In the genomic region with DNA sequence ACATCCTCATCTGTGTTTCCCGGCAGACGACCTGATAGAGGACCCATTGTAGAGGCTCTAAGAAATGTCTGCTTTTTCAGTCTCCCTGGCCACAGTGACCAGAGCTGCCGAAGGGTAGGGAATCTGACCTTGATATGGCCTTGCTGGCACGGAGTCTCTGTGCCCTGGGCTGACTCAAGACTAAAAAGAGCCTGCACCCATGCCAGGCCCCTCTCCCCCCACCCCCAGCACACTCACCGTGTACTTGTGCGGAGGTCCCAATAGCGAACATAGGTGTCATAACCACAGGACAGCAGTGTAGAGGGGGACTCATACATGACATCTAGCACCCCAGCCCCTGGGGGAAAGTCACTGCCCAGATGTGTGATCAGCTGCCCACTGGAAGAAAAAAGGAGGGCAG, we compare ENCODE assay signal across 18 mouse cellular contexts. TPM values are rescaled to one million over a fixed set of nuclear protein-coding genes. Genes with fewer than 3 reads are reported as not detected.
DNase-seq lines count a peak whose midpoint lies in the region; ATAC-seq and TF ChIP-seq lines count a peak whose summit lies in the region.
"Had no signal": no experiment of that assay in that cellular context is flagged by ENCODE, and none has a peak within 500 bp of the region (broad histone marks: within the 10 kb centered on the region; RNA-seq: fewer than 3 reads in every experiment).

No protein-coding gene starts in this region.

- H3K79me2 ChIP-seq in heart, adult 2 months (replicated peaks; ENCODE audit: control insufficient read depth, insufficient read depth, low read length): no peaks in the 10 kb centered on the region

- no peak for TF ChIP-seq POLR2A in heart, adult 2 months (IDR thresholded peaks at IDR 0.05; ENCODE audit: insufficient read depth, low read depth, low read length)

- intact Hi-C loops in heart, adult 2 months (cut with DNase I): no loop called here

- WGBS in heart, adult 2 months: 56% methylated on average over 7 of the region's 7 CpGs
- WGBS in heart, embryonic 11.5 days (ENCODE audit: insufficient replicate concordance): 74% methylated on average over 7 of the region's 7 CpGs
- WGBS in midbrain, embryonic 11.5 days: 89% methylated on average over 7 of the region's 7 CpGs
- 86% methylated on average over 7 of the region's 7 CpGs for WGBS in midbrain, embryonic 14.5 days
- WGBS in heart, embryonic 15.5 days: 59% methylated on average over 7 of the region's 7 CpGs

- no peak for ATAC-seq in heart, embryonic 11.5 days (replicated peaks; ENCODE audit: insufficient number of reproducible peaks, low FRiP score, low TSS enrichment)
- ATAC-seq in midbrain, embryonic 11.5 days (ENCODE audit: low FRiP score): no peak
- ATAC-seq in midbrain, embryonic 14.5 days (ENCODE audit: low FRiP score, low TSS enrichment): no peak
- no peak for ATAC-seq in heart, embryonic 15.5 days (replicated peaks; ENCODE audit: insufficient number of reproducible peaks, insufficient read depth, low FRiP score, low read depth)
- no peak for ATAC-seq in inflammation-experienced regulatory T-cells, adult 6 months
- ATAC-seq: forebrain, embryonic 14.5 days; intestine, embryonic 15.5 days; midbrain, embryonic 16.5 days had no signal

- peak in 1 of 2 experiments; percentile 58 for DNase-seq in heart, adult 2 months
- DNase-seq in midbrain, embryonic 11.5 days (ENCODE audit: low spot score, missing footprints): peak; percentile 74
- no peak for DNase-seq in midbrain, embryonic 14.5 days
- no peak for DNase-seq in retina, postnatal 1 day
- DNase-seq: cerebellum, adult 2 months; gastrocnemius, postnatal 10 days; kidney, postnatal 25 days; layer of hippocampus, adult 9-11 months; lung, adult 18-20 months; lung, postnatal 14 days; right cerebral cortex, postnatal 4 days had no signal

- TF ChIP-seq CTCF in heart, adult 2 months (IDR thresholded peaks at IDR 0.05): no peak

- H3K4me1 ChIP-seq in heart, adult 2 months (ENCODE audit: control insufficient read depth, insufficient read depth, low read length): peaks cover 4% of the 10 kb centered on the region
- H3K4me1 ChIP-seq in heart, embryonic 11.5 days (ENCODE audit: control insufficient read depth, insufficient read depth, low read length): peaks cover 44% of the 10 kb centered on the region
- peaks cover 34% of the 10 kb centered on the region for H3K4me1 ChIP-seq in midbrain, embryonic 11.5 days (ENCODE audit: control insufficient read depth, insufficient read depth, low read length)
- peaks cover 9% of the 10 kb centered on the region; the same call in 1 of the 2 replicates for H3K4me1 ChIP-seq in midbrain, embryonic 14.5 days (ENCODE audit: control insufficient read depth, insufficient read depth, low read length)
- H3K4me1 ChIP-seq in heart, embryonic 15.5 days (replicated peaks): peaks cover 41% of the 10 kb centered on the region

- H3K27me3 ChIP-seq in heart, adult 2 months (ENCODE audit: control insufficient read depth, insufficient read depth, low read length): no peaks in the 10 kb centered on the region
- no peaks in the 10 kb centered on the region for H3K27me3 ChIP-seq in heart, embryonic 11.5 days (ENCODE audit: control insufficient read depth, insufficient read depth, low read length)
- H3K27me3 ChIP-seq in midbrain, embryonic 11.5 days (ENCODE audit: control insufficient read depth, insufficient read depth, low read length): peaks cover 55% of the 10 kb centered on the region
- peaks cover 11% of the 10 kb centered on the region; the same call in 1 of the 2 replicates for H3K27me3 ChIP-seq in midbrain, embryonic 14.5 days (ENCODE audit: control insufficient read depth, insufficient read depth, low read length)
- H3K27me3 ChIP-seq in heart, embryonic 15.5 days: no peaks in the 10 kb centered on the region
- H3K27me3 ChIP-seq: intestine, embryonic 15.5 days had no signal

- H3K27ac ChIP-seq in heart, adult 2 months: peak overlapping the region; percentile 69
- H3K27ac ChIP-seq in heart, embryonic 11.5 days (ENCODE audit: low read depth, low read length): no peak overlapping the region
- H3K27ac ChIP-seq in midbrain, embryonic 11.5 days (ENCODE audit: low read depth, low read length): no peak overlapping the region
- no peak overlapping the region for H3K27ac ChIP-seq in midbrain, embryonic 14.5 days (replicated peaks; ENCODE audit: low read depth, low read length)
- 0 out of 2 replicates have a peak overlapping the region, but pooled peaks have one; percentile 14 for H3K27ac ChIP-seq in heart, embryonic 15.5 days
- H3K27ac ChIP-seq: intestine, embryonic 15.5 days had no signal

- no peaks in the 10 kb centered on the region for H3K9me3 ChIP-seq in heart, embryonic 11.5 days (replicated peaks; ENCODE audit: control insufficient read depth, low read length)
- H3K9me3 ChIP-seq in midbrain, embryonic 11.5 days (ENCODE audit: control insufficient read depth, low read length): no peaks in the 10 kb centered on the region
- no peaks in the 10 kb centered on the region for H3K9me3 ChIP-seq in midbrain, embryonic 14.5 days (ENCODE audit: control insufficient read depth, low read length)
- H3K9me3 ChIP-seq in heart, embryonic 15.5 days (replicated peaks): no peaks in the 10 kb centered on the region
- H3K9me3 ChIP-seq: intestine, embryonic 15.5 days had no signal

- no peak overlapping the region for H3K4me2 ChIP-seq in heart, embryonic 11.5 days
- H3K4me2 ChIP-seq in midbrain, embryonic 11.5 days: no peak overlapping the region
- no peak overlapping the region for H3K4me2 ChIP-seq in midbrain, embryonic 14.5 days (ENCODE audit: low read length)
- H3K4me2 ChIP-seq in heart, embryonic 15.5 days: no peak overlapping the region
- H3K4me2 ChIP-seq: intestine, embryonic 15.5 days; liver, embryonic 11.5 days had no signal

- no peak for TF ChIP-seq EP300 in heart, adult 2 months (IDR thresholded peaks at IDR 0.05; ENCODE audit: insufficient read depth, low read depth, low read length)

- H3K4me3 ChIP-seq in heart, adult 2 months: no peak overlapping the region
- no peak overlapping the region for H3K4me3 ChIP-seq in heart, embryonic 11.5 days (ENCODE audit: low read depth, low read length)
- H3K4me3 ChIP-seq in midbrain, embryonic 11.5 days (ENCODE audit: low read depth, low read length): no peak overlapping the region
- no peak overlapping the region for H3K4me3 ChIP-seq in midbrain, embryonic 14.5 days (replicated peaks; ENCODE audit: low read depth, low read length)
- no peak overlapping the region for H3K4me3 ChIP-seq in heart, embryonic 15.5 days
- H3K4me3 ChIP-seq: intestine, embryonic 15.5 days had no signal

- H3K36me3 ChIP-seq in heart, adult 2 months (ENCODE audit: control insufficient read depth, insufficient read depth, low read length): no peaks in the 10 kb centered on the region
- H3K36me3 ChIP-seq in heart, embryonic 11.5 days (ENCODE audit: control insufficient read depth, insufficient read depth, low read length): peaks cover 5% of the 10 kb centered on the region
- peaks cover 11% of the 10 kb centered on the region for H3K36me3 ChIP-seq in midbrain, embryonic 11.5 days (ENCODE audit: control insufficient read depth, insufficient read depth, low read length)
- peaks cover 38% of the 10 kb centered on the region for H3K36me3 ChIP-seq in midbrain, embryonic 14.5 days (ENCODE audit: control insufficient read depth, insufficient read depth, low read length)
- peaks cover 19% of the 10 kb centered on the region; the same call in 1 of the 2 replicates for H3K36me3 ChIP-seq in heart, embryonic 15.5 days

- no peak overlapping the region for H3K9ac ChIP-seq in heart, adult 2 months (ENCODE audit: low read depth, low read length)
- no peak overlapping the region for H3K9ac ChIP-seq in heart, embryonic 11.5 days (ENCODE audit: low read depth, low read length)
- H3K9ac ChIP-seq in midbrain, embryonic 11.5 days (ENCODE audit: low read length): no peak overlapping the region
- no peak overlapping the region for H3K9ac ChIP-seq in midbrain, embryonic 14.5 days (replicated peaks; ENCODE audit: low read length)
- no peak overlapping the region for H3K9ac ChIP-seq in heart, embryonic 15.5 days
- H3K9ac ChIP-seq: intestine, embryonic 15.5 days had no signal

RNA-seq across cellular contexts. Expression of a gene that starts 19.0 kb away (rescaled TPM):
- total RNA-seq in heart, adult 2 months (2021): 10 to 100 TPM; 22.1 to 22.4 TPM
- polyA plus RNA-seq in heart, adult 2 months (2012; rRNA removed): 6.1 and 10.2 TPM in 2 replicates
- polyA plus RNA-seq in heart, embryonic 11.5 days (2014; fragmentation: Nextera tagmentation; extraction: Ambion mirVana): 32.6 and 35.1 TPM in 2 replicates
- polyA plus RNA-seq in midbrain, embryonic 11.5 days (2014; fragmentation: Nextera tagmentation; extraction: Ambion mirVana): 47.7 and 54.3 TPM in 2 replicates
- 57.0 and 68.6 TPM in 2 replicates for polyA plus RNA-seq in midbrain, embryonic 14.5 days (2014; fragmentation: Nextera tagmentation; extraction: Ambion mirVana)
- 28.3 and 29.3 TPM in 2 replicates for polyA plus RNA-seq in heart, embryonic 15.5 days (2015; fragmentation: Nextera tagmentation; extraction: Ambion mirVana)
- 10 to 100 TPM; 58.9 to 75.9 (median 69.8) TPM for polyA plus RNA-seq in inflammation-experienced regulatory T-cells, adult 6 months (2017; shearing (Covaris generic))

RNA-seq across cellular contexts. Expression of a gene that starts 19.1 kb away (rescaled TPM):
- total RNA-seq in heart, adult 2 months (2021): 1 to 10 TPM; 9.7 to 9.8 TPM
- polyA plus RNA-seq in heart, adult 2 months (2012; rRNA removed): 9.5 and 10.7 TPM in 2 replicates
- polyA plus RNA-seq in heart, embryonic 11.5 days (2014; fragmentation: Nextera tagmentation; extraction: Ambion mirVana): 13.6 and 13.9 TPM in 2 replicates
- 14.3 and 16.5 TPM in 2 replicates for polyA plus RNA-seq in midbrain, embryonic 11.5 days (2014; fragmentation: Nextera tagmentation; extraction: Ambion mirVana)
- 11.9 and 14.2 TPM in 2 replicates for polyA plus RNA-seq in midbrain, embryonic 14.5 days (2014; fragmentation: Nextera tagmentation; extraction: Ambion mirVana)
- polyA plus RNA-seq in heart, embryonic 15.5 days (2015; fragmentation: Nextera tagmentation; extraction: Ambion mirVana): 11.5 and 14.7 TPM in 2 replicates
- 10 to 100 TPM; 24.9 to 27.6 (median 25.5) TPM for polyA plus RNA-seq in inflammation-experienced regulatory T-cells, adult 6 months (2017; shearing (Covaris generic))

Comparison
In these comparisons a context has a peak if more than half of its experiments do, and no peak if none do; other contexts are left out.
1. H3K27ac ChIP-seq: peak in heart, adult 2 months (single experiment) and heart, embryonic 15.5 days (single experiment); none in heart, embryonic 11.5 days (single experiment), midbrain, embryonic 11.5 days (single experiment) and midbrain, embryonic 14.5 days (single experiment).